Mouse (Mus musculus) ES-E14 (cell line): ENCODE measurements at regions not wholly inside any gene's neighbourhood (a gene's known extent, or its start where the extent isn't known, plus 50 kb on each side); places are given as distances from the start of the nearest gene placed in this dataset.

Source experiments
- DNase-seq: peaks from one replicate; pipeline ENCODE4 v3.0.0-alpha.2; 2013; ENCODE audit warnings: low read depth, low spot score
- H3K27ac ChIP-seq: 2 replicates; pipeline ENCODE4 v1.5.1; 2012; ENCODE audit warnings: low read depth, mild to moderate bottlenecking, low read length, moderate library complexity, mixed read lengths; ENCODE audit not compliant: poor library complexity, insufficient read depth, severe bottlenecking
- H3K36me3 ChIP-seq: 2 replicates; pipeline ENCODE4 v1.6.1; 2012; ENCODE audit warnings: mild to moderate bottlenecking, low read length, moderate library complexity, mixed read lengths; ENCODE audit not compliant: control insufficient read depth, poor library complexity, insufficient read depth, severe bottlenecking
- H3K4me1 ChIP-seq, 2 experiments: fragments of 150-350 bp in 1 of 2; sonication (generic) in 1 of 2; 2 replicates each; pipeline ENCODE4 v1.6.1; 2012; ENCODE audit warnings: low read length in 2 of 2, mild to moderate bottlenecking in 1 of 2, mixed read lengths in 1 of 2; ENCODE audit not compliant: control insufficient read depth in 2 of 2, insufficient read depth in 2 of 2, poor library complexity in 1 of 2
- H3K4me3 ChIP-seq, 2 experiments: fragments of 150-350 bp in 1 of 2; sonication (generic) in 1 of 2; 2 replicates each; pipeline ENCODE4 v1.5.1; 2012; ENCODE audit warnings: low read length in 2 of 2, low read depth in 1 of 2, mild to moderate bottlenecking in 1 of 2, mixed read lengths in 1 of 2; ENCODE audit not compliant: insufficient read depth in 1 of 2, poor library complexity in 1 of 2, severe bottlenecking in 1 of 2
- H3K9ac ChIP-seq: 2 replicates; pipeline ENCODE4 v1.6.1; 2012; ENCODE audit warnings: low read depth, mild to moderate bottlenecking, low read length, mixed read lengths; ENCODE audit not compliant: poor library complexity, insufficient read depth, severe bottlenecking
- H3K9me3 ChIP-seq: fragments of 150-350 bp; sonication (generic); 2 replicates; pipeline ENCODE4 v1.6.1; 2012; ENCODE audit warnings: low read depth, mild to moderate bottlenecking, low read length; ENCODE audit not compliant: control insufficient read depth, insufficient read depth
- CHD2 ChIP-seq: IDR thresholded peaks from 2 replicates; pipeline ENCODE4 v1.6.1; 2014; ENCODE audit warnings: mild to moderate bottlenecking, low read depth, low read length, inconsistent platforms
- HCFC1 ChIP-seq: IDR thresholded peaks from 2 replicates; pipeline ENCODE4 v1.6.1; 2012; ENCODE audit warnings: low read length, inconsistent platforms, borderline replicate concordance; ENCODE audit not compliant: insufficient read depth
- MAFK ChIP-seq: IDR thresholded peaks from 2 replicates; pipeline ENCODE4 v1.6.1; 2014; ENCODE audit warnings: mild to moderate bottlenecking, low read depth, low read length, inconsistent platforms; ENCODE audit not compliant: insufficient read depth
- ZC3H11A ChIP-seq: IDR thresholded peaks from 2 replicates; pipeline ENCODE4 v1.6.1; 2012; ENCODE audit warnings: low read depth, mild to moderate bottlenecking, inconsistent platforms, low read length, borderline replicate concordance
- ZNF384 ChIP-seq: IDR thresholded peaks from 2 replicates; pipeline ENCODE4 v1.6.1; 2012; ENCODE audit warnings: low read depth, low read length, inconsistent platforms
- in situ Hi-C, 2 experiments: fragments of 600-800 bp; cut with MboI; formaldehyde crosslinking; loops; one replicate each; pipeline ENCODE4 v1.15.1; 2025; ENCODE audit warnings: low sequenced_read_pairs in 2 of 2, inconsistent platforms in 1 of 2; ENCODE audit not compliant: unreplicated experiment in 2 of 2

DNA sequence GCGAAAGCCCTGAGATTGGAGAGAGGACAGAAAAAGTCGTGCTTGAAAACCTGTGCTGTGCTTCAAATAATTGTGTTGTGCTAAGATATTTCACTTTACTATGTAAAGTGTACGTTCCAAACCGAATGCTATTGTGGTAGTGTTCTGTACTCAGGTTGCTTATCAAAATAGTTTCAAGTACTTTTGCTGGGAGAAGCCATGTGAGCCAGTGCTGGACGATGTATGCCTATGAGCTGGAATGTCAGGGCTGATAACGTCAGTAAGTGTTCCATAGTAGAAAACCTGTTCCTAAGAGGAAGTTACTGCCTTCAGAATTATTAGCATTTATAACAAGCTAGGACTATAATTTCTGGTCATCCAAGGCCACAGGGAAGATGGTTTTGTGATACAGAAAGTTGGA, 161.8 kb downstream of the Bcl11a start:
- Histone ChIP-seq H3K4me3 (no peak overlapping the region), H3K9me3 (no peaks in the 10 kb centered on the region), H3K9ac (no peak overlapping the region), H3K27ac (no peak overlapping the region), H3K36me3 (no peaks in the 10 kb centered on the region), H3K4me1 (no peaks in the 10 kb centered on the region)
- no peak for TF ChIP-seq MAFK
- TF ChIP-seq CHD2, result no peak
- TF ChIP-seq ZNF384, result no peak
- no peak for TF ChIP-seq ZC3H11A
- no peak for TF ChIP-seq HCFC1
- no peak for DNase-seq
- in situ Hi-C loops, result no loop called here

GRCm38 (mm10) chr11:24242096-24242495, 164.2 kb downstream of the Bcl11a start:
- in situ Hi-C loops, result no loop called here
- Histone ChIP-seq H3K36me3 (no peaks in the 10 kb centered on the region), H3K9me3 (no peaks in the 10 kb centered on the region), H3K27ac (no peak overlapping the region), H3K4me1 (no peaks in the 10 kb centered on the region), H3K9ac (no peak overlapping the region), H3K4me3 (no peak overlapping the region)
- TF ChIP-seq ZNF384 (no peak), ZC3H11A (no peak), HCFC1 (no peak), CHD2 (no peak), MAFK (no peak)
- DNase-seq, result no peak

GRCm38 (mm10) chr11:24242888-24243287, 165.0 kb downstream of the Bcl11a start:
- H3K9ac ChIP-seq, result no peak overlapping the region
- no peaks in the 10 kb centered on the region for H3K36me3 ChIP-seq
- H3K27ac ChIP-seq, result no peak overlapping the region
- no peaks in the 10 kb centered on the region for H3K9me3 ChIP-seq
- no peaks in the 10 kb centered on the region for H3K4me1 ChIP-seq
- no peak overlapping the region for H3K4me3 ChIP-seq
- in situ Hi-C loops, result no loop called here
- no peak for DNase-seq
- no peak for TF ChIP-seq HCFC1
- TF ChIP-seq CHD2, result no peak

GRCm38 (mm10) chr11:24245390-24245789, 167.5 kb downstream of the Bcl11a start:
- in situ Hi-C loops, result no loop called here

DNA sequence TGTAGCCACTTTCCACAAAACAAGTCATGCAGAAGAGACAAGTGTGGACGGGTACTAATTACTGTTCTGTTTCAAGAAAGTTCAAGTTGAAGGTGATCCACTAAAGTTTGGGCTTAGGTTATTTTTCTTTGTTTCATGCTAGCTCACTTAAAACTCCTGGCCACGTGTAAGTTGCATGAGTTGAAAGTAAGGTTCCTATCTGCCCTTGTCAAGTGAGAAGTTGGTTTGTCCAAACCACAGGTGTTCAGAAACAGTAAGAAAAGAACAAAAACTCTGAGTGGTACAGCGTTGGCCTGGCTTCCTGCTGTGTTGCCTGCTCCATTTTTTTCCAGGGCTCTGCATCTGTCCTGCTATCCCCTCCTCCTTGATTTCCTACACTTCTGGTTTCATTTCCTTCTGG, 168.5 kb downstream of the Bcl11a start:
- in situ Hi-C loops, result no loop called here
- DNase-seq, result no peak
- Histone ChIP-seq H3K27ac (no peak overlapping the region), H3K36me3 (no peaks in the 10 kb centered on the region), H3K9me3 (no peaks in the 10 kb centered on the region), H3K4me3 (no peak overlapping the region), H3K4me1 (no peaks in the 10 kb centered on the region), H3K9ac (no peak overlapping the region)
- no peak for TF ChIP-seq MAFK
- no peak for TF ChIP-seq ZC3H11A
- no peak for TF ChIP-seq CHD2
- TF ChIP-seq HCFC1, result no peak
- TF ChIP-seq ZNF384, result no peak

More at GRCm38 (mm10) chr11:24245390-24245789, 167.5 kb downstream of the Bcl11a start:
- Histone ChIP-seq H3K9me3 (no peaks in the 10 kb centered on the region), H3K36me3 (no peaks in the 10 kb centered on the region), H3K4me1 (no peaks in the 10 kb centered on the region), H3K9ac (no peak overlapping the region), H3K27ac (no peak overlapping the region), H3K4me3 (no peak overlapping the region)
- DNase-seq, result no peak
- TF ChIP-seq ZNF384, result no peak
